In genomic region chr4:123252214-123252613, GRCm38 (mm10) we compare ENCODE assay signal across 20 mouse cellular contexts. TPM values are rescaled to one million over a fixed set of nuclear protein-coding genes. Genes with fewer than 3 reads are reported as not detected.
DNase-seq lines count a peak whose midpoint lies in the region; ATAC-seq lines count a peak whose summit lies in the region.
"Had no signal": no experiment of that assay in that cellular context is flagged by ENCODE, and none has a peak within 500 bp of the region (broad histone marks: within the 10 kb centered on the region; RNA-seq: fewer than 3 reads in every experiment).

No protein-coding gene starts in this region.

- H3K27me3 ChIP-seq in midbrain, embryonic 11.5 days (ENCODE audit: control insufficient read depth, insufficient read depth, low read length), result no peaks in the 10 kb centered on the region
- no peaks in the 10 kb centered on the region for H3K27me3 ChIP-seq in midbrain, embryonic 13.5 days
- H3K27me3 ChIP-seq: embryonic facial prominence, embryonic 15.5 days; midbrain, embryonic 12.5 days had no signal

- WGBS in midbrain, embryonic 11.5 days, result 89% methylated on average over 5 of the region's 5 CpGs
- 70% methylated on average over 5 of the region's 5 CpGs for WGBS in midbrain, embryonic 13.5 days

- no peak overlapping the region for H3K9ac ChIP-seq in midbrain, embryonic 11.5 days (ENCODE audit: low read length)
- no peak overlapping the region for H3K9ac ChIP-seq in midbrain, embryonic 13.5 days (replicated peaks)
- H3K9ac ChIP-seq: embryonic facial prominence, embryonic 15.5 days; midbrain, embryonic 12.5 days had no signal

- no peaks in the 10 kb centered on the region for H3K36me3 ChIP-seq in midbrain, embryonic 11.5 days (ENCODE audit: control insufficient read depth, insufficient read depth, low read length)
- no peaks in the 10 kb centered on the region for H3K36me3 ChIP-seq in midbrain, embryonic 13.5 days
- H3K36me3 ChIP-seq: embryonic facial prominence, embryonic 15.5 days; midbrain, embryonic 12.5 days had no signal

- peak; percentile 35 to 50 for DNase-seq in cerebellum, postnatal 25 days
- DNase-seq in cerebellum, adult 9-11 months, result no peak
- DNase-seq in heart, postnatal 4 days, result peak; percentile 47
- DNase-seq in heart, adult 9 months (ENCODE audit: low spot score in 2 of 2), result no peak
- peak; percentile 73 for DNase-seq in midbrain, embryonic 11.5 days (ENCODE audit: low spot score, missing footprints)
- DNase-seq in Muller cell, postnatal 12 days (ENCODE audit: inconsistent ontology term), result peak; percentile 89
- DNase-seq: adrenal gland, adult 2 months; cerebellum, adult 9-10 months; kidney, adult 11 months; kidney, postnatal 14 days; liver; thymus, postnatal 36 days had no signal

- no peaks in the 10 kb centered on the region for H3K9me3 ChIP-seq in midbrain, embryonic 11.5 days (ENCODE audit: control insufficient read depth, low read length)
- no peaks in the 10 kb centered on the region for H3K9me3 ChIP-seq in midbrain, embryonic 13.5 days
- H3K9me3 ChIP-seq: embryonic facial prominence, embryonic 15.5 days; midbrain, embryonic 12.5 days had no signal

- peaks cover 3% of the 10 kb centered on the region; the same call in 1 of the 2 replicates for H3K4me1 ChIP-seq in midbrain, embryonic 11.5 days (ENCODE audit: control insufficient read depth, insufficient read depth, low read length)
- H3K4me1 ChIP-seq in midbrain, embryonic 13.5 days (replicated peaks), result no peaks in the 10 kb centered on the region
- H3K4me1 ChIP-seq: midbrain, embryonic 12.5 days had no signal

- no peak overlapping the region for H3K27ac ChIP-seq in midbrain, embryonic 11.5 days (ENCODE audit: low read depth, low read length)
- H3K27ac ChIP-seq in midbrain, embryonic 13.5 days, result no peak overlapping the region
- H3K27ac ChIP-seq: embryonic facial prominence, embryonic 15.5 days; midbrain, embryonic 12.5 days had no signal

- H3K4me3 ChIP-seq in midbrain, embryonic 11.5 days (ENCODE audit: low read depth, low read length), result no peak overlapping the region
- no peak overlapping the region for H3K4me3 ChIP-seq in midbrain, embryonic 13.5 days (replicated peaks)
- H3K4me3 ChIP-seq: embryonic facial prominence, embryonic 15.5 days; midbrain, embryonic 12.5 days; myocyte had no signal

- ATAC-seq in midbrain, embryonic 11.5 days (ENCODE audit: low FRiP score), result no peak
- ATAC-seq in midbrain, embryonic 13.5 days, result no peak
- ATAC-seq: lung, postnatal 0 days had no signal

- no peak overlapping the region for H3K4me2 ChIP-seq in midbrain, embryonic 11.5 days
- no peak overlapping the region for H3K4me2 ChIP-seq in midbrain, embryonic 13.5 days (replicated peaks)
- H3K4me2 ChIP-seq: embryonic facial prominence, embryonic 15.5 days; midbrain, embryonic 12.5 days had no signal

RNA-seq across cellular contexts. Expression of gene Pabpc4, which starts 9.9 kb away (rescaled TPM):
- 100 to 1,000 TPM; 246 to 255 TPM for total RNA-seq in heart, postnatal 4 days (2021)
- 29.6 and 40.4 TPM in 2 replicates for polyA plus RNA-seq in midbrain, embryonic 11.5 days (2014; fragmentation: Nextera tagmentation; extraction: Ambion mirVana)
- polyA plus RNA-seq in midbrain, embryonic 13.5 days (2015; fragmentation: Nextera tagmentation; extraction: Ambion mirVana), result 25.5 and 27.1 TPM in 2 replicates

RNA-seq across cellular contexts. Expression of gene Heyl, which starts 18.9 kb away (rescaled TPM):
- total RNA-seq in heart, postnatal 4 days (2021), result 10 to 100 TPM; 26.9 to 28.3 TPM
- 6.8 and 7.7 TPM in 2 replicates for polyA plus RNA-seq in midbrain, embryonic 11.5 days (2014; fragmentation: Nextera tagmentation; extraction: Ambion mirVana)
- 5.5 and 6.6 TPM in 2 replicates for polyA plus RNA-seq in midbrain, embryonic 13.5 days (2015; fragmentation: Nextera tagmentation; extraction: Ambion mirVana)

RNA-seq across cellular contexts. Expression of gene Nt5c1a, which starts 50.9 kb away (rescaled TPM):
- 10 to 100 TPM; 21.3 to 24.6 TPM for total RNA-seq in heart, postnatal 4 days (2021)
- not detected in 2 replicates for polyA plus RNA-seq in midbrain, embryonic 11.5 days (2014; fragmentation: Nextera tagmentation; extraction: Ambion mirVana)
- not detected in 2 replicates for polyA plus RNA-seq in midbrain, embryonic 13.5 days (2015; fragmentation: Nextera tagmentation; extraction: Ambion mirVana)
- polyA plus RNA-seq: C2C12; embryonic facial prominence, embryonic 15.5 days; liver, embryonic 16.5 days; midbrain, embryonic 12.5 days; myocyte; neural tube, embryonic 14.5 days had no signal

Comparison
In these comparisons a context has a peak if more than half of its experiments do, and no peak if none do; other contexts are left out.
1. DNase-seq: peak in cerebellum, postnatal 25 days (2 of 2), heart, postnatal 4 days (single experiment), midbrain, embryonic 11.5 days (single experiment) and Muller cell, postnatal 12 days (single experiment); none in cerebellum, adult 9-11 months (single experiment) and heart, adult 9 months (0 of 2).